Mouse (Mus musculus) lung, embryonic 15.5 days (tissue): ENCODE results near the gene Luc7l2. TPM values are rescaled to one million over a fixed set of nuclear protein-coding genes. Genes with fewer than 3 reads are reported as not detected.
A peak's percentile ranks its signal among the peaks of the same experiment; 100 is the strongest.

ENCODE experiments used
- ATAC-seq: fragments of 200-750 bp; cut with Nextera tagmentation; 2 replicates; pipeline ENCODE4 v1.8.0; 2017; ENCODE audit warnings: moderate number of reproducible peaks, borderline replicate concordance; ENCODE audit not compliant: low FRiP score, low TSS enrichment; ENCODE audit errors: extremely low read depth
- H3K27ac ChIP-seq: fragments of 300-500 bp; sonication (generic); 2 replicates; pipeline ENCODE4 v1.5.1; 2015; ENCODE audit warnings: moderate library complexity, mild to moderate bottlenecking, inconsistent platforms
- H3K27me3 ChIP-seq: fragments of 300-500 bp; sonication (generic); 2 replicates; pipeline ENCODE4 v1.6.1; 2015; ENCODE audit warnings: inconsistent platforms
- H3K36me3 ChIP-seq: fragments of 300-500 bp; sonication (generic); 2 replicates; pipeline ENCODE4 v1.6.1; 2015; ENCODE audit warnings: inconsistent platforms
- H3K4me1 ChIP-seq: fragments of 300-500 bp; sonication (generic); 2 replicates; pipeline ENCODE4 v1.6.1; 2015; ENCODE audit warnings: inconsistent platforms
- H3K4me2 ChIP-seq: fragments of 300-500 bp; sonication (generic); 2 replicates; pipeline ENCODE4 v1.6.1; 2015; ENCODE audit warnings: inconsistent platforms, mild to moderate bottlenecking, moderate library complexity
- H3K4me3 ChIP-seq: fragments of 300-500 bp; sonication (generic); 2 replicates; pipeline ENCODE4 v1.5.1; 2015; ENCODE audit warnings: mild to moderate bottlenecking, inconsistent platforms
- H3K9ac ChIP-seq: fragments of 300-500 bp; sonication (generic); 2 replicates; pipeline ENCODE4 v1.6.1; 2015; ENCODE audit warnings: inconsistent platforms
- H3K9me3 ChIP-seq: fragments of 300-500 bp; sonication (generic); 2 replicates; pipeline ENCODE4 v1.6.1; 2016; ENCODE audit warnings: inconsistent platforms
- WGBS: fragments of 180-500 bp; shearing (Covaris S2); methylation state at CpG from one replicate; pipeline ENCODE4 v1.1.7; 2015; 5-methylcytosine and 5-hydroxymethylcytosine counted together
- polyA plus RNA-seq: library from polyadenylated mRNA; unstranded; fragments of >200 nt; fragmentation: Nextera tagmentation; extraction: Ambion mirVana; gene quantifications from 2 replicates; pipeline ENCODE4 v1.2.1, GENCODE M21; 2015

Luc7l2 gene
- 29.0 and 35.8 TPM in 2 replicates for polyA plus RNA-seq

DNA sequence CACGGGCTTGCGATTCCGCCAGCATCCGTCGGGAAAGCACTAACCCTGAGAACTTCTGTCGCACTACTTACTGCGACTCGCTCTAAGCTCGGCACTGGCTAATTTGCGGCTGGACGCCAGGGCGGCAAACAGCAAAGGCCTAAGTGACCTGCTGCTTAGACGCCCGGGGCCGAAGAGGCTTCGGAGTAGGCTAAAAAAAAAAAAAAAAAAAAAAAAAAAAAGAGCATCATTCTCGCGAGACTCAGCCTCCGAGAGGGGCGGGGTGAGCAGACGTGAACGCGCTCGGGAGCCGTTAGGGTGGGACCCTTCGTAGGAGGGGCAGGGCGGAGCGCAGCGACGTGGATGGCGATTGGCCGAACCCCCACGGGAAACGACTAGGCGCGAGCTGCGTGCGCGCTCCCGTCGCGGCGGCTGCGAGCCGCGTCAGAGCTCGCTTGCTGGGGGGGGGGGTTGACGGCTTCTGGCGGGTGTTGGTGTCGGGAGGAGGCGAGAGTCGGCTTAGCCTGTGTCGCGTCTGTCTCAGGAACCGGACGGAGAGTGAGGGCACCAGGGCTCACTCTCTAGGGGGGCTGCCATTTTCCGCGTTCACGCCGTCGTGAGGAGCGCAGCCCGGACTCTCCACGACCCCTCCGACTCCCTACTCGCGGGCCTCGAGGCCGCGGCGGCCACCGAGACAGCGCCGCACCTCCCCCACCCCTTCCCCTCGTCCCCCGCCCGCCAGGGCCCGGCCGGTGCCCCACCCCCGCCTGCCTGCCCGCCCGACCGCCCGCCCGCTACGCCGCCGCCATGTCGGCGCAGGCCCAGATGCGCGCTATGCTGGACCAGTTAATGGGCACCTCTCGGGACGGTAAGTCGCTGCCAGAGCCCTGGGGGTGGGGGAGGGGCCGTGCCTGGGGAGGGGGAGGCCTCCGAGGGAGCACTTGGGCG, at the start of gene Luc7l2:
TSS of gene Luc7l2 (plus strand) at position 273 of the 927 bp plus-strand sequence.
- H3K9ac ChIP-seq = peak within 1 kb of the TSS; percentile 85
- peak within 1 kb of the TSS; percentile 82 for H3K4me3 ChIP-seq
- peaks cover 18% of the 10 kb centered on the region for H3K4me1 ChIP-seq
- H3K4me2 ChIP-seq = peak within 1 kb of the TSS; percentile 68
- peaks cover 8% of the 10 kb centered on the region; the same call in 1 of the 2 replicates for H3K36me3 ChIP-seq
- no peaks in the 10 kb centered on the region for H3K9me3 ChIP-seq
- no peaks in the 10 kb centered on the region for H3K27me3 ChIP-seq
- WGBS = 0% methylated on average over 68 of the region's 98 CpGs
- peak within 1 kb of the TSS; percentile 98 for H3K27ac ChIP-seq
- peak; percentile 93 for ATAC-seq

DNA sequence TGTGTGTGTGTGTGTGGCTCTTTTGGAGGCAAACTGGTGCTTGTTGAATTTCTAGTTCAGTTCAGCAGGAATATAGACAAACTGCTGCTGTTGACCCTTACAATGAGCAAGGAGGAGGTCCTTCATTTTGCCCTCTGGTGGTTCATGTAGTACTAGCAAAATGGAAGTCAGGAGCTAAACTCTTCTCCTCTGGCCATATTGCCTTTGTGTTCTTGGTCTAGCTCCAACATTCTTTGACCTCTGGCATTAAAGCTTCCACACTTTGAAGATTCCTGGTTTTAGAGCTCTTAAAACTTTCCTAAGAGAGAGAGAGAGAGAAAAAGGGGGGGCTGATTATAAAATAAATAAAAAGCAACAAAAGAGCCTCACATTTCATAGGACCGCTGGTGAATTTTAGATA, 39.0 kb upstream of the Luc7l2 start:
- Histone ChIP-seq H3K9me3 (no peaks in the 10 kb centered on the region), H3K27me3 (no peaks in the 10 kb centered on the region), H3K9ac (no peak overlapping the region), H3K4me1 (no peaks in the 10 kb centered on the region), H3K4me3 (no peak overlapping the region), H3K4me2 (no peak overlapping the region), H3K27ac (no peak overlapping the region), H3K36me3 (no peaks in the 10 kb centered on the region)
- WGBS = 94% methylated on average over 1 of the region's 1 CpGs
- no peak for ATAC-seq

DNA sequence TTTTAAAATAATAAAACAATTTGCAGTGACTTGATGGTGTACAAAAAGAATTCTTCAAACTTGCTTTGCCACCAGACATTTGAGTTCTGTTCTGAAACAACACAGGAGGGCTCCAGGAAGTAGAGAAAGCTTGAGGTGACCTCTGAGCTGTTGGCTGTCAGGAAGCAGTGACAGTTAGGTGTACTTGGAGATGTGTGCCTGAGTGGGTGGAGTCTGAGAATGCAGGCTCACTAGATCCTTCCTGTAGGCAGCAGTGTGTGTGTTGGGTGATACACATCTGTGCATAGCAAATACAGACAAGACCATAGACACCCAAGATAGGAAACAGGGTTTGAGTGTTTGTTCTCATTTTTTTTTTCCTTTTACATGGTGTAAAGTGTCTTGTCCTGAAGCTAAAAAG, 38.3 kb upstream of the Luc7l2 start:
- Histone ChIP-seq H3K36me3 (no peaks in the 10 kb centered on the region), H3K27me3 (no peaks in the 10 kb centered on the region), H3K27ac (no peak overlapping the region), H3K9ac (no peak overlapping the region), H3K4me3 (no peak overlapping the region), H3K4me2 (no peak overlapping the region), H3K9me3 (no peaks in the 10 kb centered on the region), H3K4me1 (no peaks in the 10 kb centered on the region)
- no peak for ATAC-seq

DNA sequence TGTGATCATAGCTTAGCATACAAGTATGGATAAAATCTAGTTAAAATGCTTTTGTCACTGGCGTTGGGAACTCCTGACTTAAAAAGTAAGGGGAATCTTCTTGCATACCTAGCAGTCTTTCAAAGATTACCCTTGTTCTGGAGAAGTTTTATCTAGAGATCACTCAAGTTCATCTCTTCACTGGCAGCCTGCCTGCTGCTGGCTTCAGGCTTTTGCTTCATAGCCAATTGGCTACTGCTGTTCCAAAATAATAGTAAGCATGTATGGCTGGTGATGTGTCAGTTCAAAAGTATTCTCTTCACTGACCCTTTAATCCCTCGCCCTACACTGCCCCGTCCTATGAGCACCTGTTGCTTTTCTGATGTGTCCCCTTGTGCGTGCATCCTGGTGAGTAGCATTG, 35.9 kb upstream of the Luc7l2 start:
- Histone ChIP-seq H3K27ac (no peak overlapping the region), H3K4me3 (no peak overlapping the region), H3K9me3 (no peaks in the 10 kb centered on the region), H3K4me2 (no peak overlapping the region), H3K27me3 (no peaks in the 10 kb centered on the region), H3K36me3 (no peaks in the 10 kb centered on the region), H3K9ac (no peak overlapping the region), H3K4me1 (no peaks in the 10 kb centered on the region)
- 89% methylated on average over 4 of the region's 4 CpGs for WGBS
- no peak for ATAC-seq

DNA sequence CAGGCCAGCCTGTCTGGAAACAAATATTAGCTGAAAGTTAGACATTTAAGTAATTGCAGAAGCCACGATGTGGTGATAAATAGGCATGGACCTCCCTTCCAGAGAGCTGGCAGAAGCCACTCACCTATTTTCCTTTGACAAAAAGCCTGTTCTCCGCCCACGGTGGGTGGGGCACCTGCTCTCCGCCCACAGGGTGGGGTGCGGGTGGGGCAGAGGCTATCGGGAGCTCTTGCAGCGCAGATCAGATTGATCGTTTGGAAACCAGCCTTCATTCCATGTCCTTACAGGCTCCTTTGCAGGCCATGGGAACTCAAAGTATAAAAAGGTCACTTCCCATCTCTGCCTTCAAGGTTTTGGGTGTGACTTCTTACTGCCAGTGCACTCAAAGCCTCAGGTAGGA, 27.3 kb upstream of the Luc7l2 start:
- no peaks in the 10 kb centered on the region for H3K4me1 ChIP-seq
- no peaks in the 10 kb centered on the region for H3K9me3 ChIP-seq
- H3K9ac ChIP-seq = no peak overlapping the region
- 18% methylated on average over 8 of the region's 8 CpGs for WGBS
- no peak overlapping the region for H3K4me3 ChIP-seq
- peak overlapping the region; percentile 19; the same call in 1 of the 2 replicates for H3K4me2 ChIP-seq
- H3K36me3 ChIP-seq = no peaks in the 10 kb centered on the region
- H3K27ac ChIP-seq = no peak overlapping the region
- H3K27me3 ChIP-seq = no peaks in the 10 kb centered on the region
- no peak for ATAC-seq

DNA sequence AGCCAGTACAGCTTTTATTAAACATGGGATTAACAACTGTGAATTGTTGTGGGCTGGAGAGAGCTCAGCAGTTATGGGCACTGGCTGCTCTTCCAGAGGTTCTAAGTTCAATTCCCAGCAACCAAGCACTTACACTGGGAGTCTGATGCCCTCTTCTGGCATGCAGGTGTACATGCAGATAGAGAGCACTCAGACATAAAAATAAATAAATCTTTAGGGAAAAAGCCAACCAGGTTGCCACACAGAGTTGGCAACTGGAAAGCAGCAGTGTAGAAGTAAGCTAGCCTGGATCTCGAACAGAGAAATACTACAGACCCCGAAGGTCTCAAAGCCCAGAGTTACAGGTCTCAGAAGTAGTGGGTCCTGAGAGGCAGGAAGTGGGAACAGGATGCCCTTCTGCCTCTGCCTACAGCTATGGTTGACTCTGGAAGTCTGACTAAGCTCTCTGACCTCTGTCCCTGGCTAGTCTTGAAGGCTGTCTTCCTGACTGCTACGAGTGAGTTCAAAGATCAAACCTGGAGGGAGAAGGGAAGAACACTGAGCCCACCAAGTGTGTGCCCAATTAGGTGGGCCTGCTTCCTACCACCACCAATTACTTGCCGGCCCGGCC, 19.8 kb upstream of the Luc7l2 start:
- Histone ChIP-seq H3K27me3 (no peaks in the 10 kb centered on the region), H3K4me3 (no peak overlapping the region), H3K4me1 (peaks cover 14% of the 10 kb centered on the region; the same call in 1 of the 2 replicates), H3K27ac (no peak overlapping the region), H3K36me3 (no peaks in the 10 kb centered on the region), H3K4me2 (no peak overlapping the region), H3K9me3 (no peaks in the 10 kb centered on the region), H3K9ac (no peak overlapping the region)
- no peak for ATAC-seq
- WGBS = 58% methylated on average over 5 of the region's 5 CpGs

DNA sequence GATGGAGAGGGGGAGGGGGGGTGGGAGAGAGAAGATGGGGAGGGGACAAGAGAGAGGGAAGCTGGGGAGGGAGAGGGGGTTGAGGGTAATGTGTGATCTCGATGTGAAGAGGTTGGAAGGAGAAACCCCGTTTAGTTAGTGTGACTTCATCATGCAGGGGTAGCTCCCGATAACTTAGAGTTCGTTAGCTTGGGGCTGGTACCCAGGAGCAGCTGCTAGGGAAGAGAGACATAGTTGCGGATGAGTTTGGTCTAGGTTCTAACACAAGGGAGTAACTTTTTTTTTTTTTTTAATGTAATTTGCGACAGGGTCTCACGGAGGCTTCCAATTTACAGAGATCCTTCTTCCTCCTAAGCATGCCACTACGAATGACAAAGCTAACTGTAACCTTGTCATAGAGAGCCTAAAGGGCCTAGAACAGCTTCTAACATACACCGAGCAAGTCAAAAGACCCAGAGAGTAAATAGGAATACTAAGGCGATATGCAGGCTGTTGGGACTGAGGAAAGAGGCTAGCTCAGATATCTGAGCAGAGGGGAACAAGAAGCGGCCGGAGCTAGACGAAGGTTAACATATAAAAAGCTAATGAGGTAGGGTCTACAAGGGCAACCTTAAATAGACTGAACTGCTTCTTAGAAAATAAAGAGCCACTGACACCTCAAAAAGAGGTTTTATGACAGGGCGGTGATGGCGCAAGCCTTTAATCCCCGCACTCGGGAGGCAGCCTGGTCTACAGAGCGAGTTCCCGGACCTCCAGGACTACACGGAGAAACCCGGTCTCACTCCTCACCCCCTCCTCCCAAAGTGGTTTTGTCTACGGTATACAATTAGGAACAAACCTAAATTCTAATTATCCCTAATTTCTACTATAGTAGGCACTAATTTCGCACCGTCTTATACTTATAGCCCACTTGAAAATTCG, 18.4 kb upstream of the Luc7l2 start:
- peak; percentile 51 for ATAC-seq
- Histone ChIP-seq H3K4me2 (peak overlapping the region; percentile 69), H3K36me3 (no peaks in the 10 kb centered on the region), H3K27ac (peak overlapping the region; percentile 95), H3K9me3 (no peaks in the 10 kb centered on the region), H3K4me1 (peaks cover 14% of the 10 kb centered on the region; the same call in 1 of the 2 replicates), H3K27me3 (no peaks in the 10 kb centered on the region), H3K4me3 (peak overlapping the region; percentile 98), H3K9ac (peak overlapping the region; percentile 44)
- 6% methylated on average over 25 of the region's 25 CpGs for WGBS

DNA sequence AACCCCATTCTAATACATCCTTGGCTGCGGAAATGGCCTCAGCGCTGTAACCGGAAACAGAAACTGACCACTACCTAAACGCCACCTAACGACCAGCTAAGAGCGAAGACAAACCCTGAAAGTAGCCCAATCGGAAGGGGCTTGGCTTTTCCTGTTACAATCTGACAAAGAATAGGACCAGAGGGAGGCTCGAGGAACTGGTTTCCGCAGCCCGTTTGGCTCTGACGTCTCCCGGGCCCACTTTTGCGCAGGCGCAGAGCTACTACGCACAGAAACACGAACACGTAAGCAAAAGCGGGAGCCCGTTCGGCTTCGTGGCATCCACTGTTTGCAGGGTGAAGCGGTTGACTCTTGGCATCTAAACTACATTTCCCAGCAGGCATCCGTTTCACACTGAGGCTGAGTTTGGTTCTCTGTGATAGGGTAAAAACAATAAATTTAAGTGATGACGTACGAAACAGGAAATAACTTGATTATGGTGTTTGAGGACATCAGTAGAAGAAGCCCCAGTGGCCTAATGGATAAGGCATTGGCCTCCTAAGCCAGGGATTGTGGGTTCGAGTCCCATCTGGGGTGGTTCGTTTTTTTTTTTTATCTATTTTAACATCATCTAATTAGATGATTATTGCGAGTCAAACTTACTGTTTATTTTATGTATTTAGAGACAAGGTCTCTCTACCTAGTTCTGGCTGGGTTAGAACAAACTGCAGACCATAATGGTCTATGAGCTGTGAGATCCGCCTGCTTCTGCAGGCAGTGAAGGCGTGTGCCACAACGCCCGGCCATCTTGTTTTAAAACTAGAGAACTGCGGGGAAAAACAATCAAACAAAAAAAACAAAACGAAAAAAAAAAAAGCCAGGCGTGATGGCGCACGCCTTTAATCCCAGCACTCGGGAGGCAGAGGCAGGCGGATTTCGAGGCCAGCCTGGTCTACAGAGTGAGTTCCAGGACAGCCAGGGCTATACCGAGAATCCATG, 17.4 kb upstream of the Luc7l2 start, which contains the start of gene Fmc1:
TSS of gene Fmc1 (plus strand) at position 75 of the 978 bp plus-strand sequence.
- Histone ChIP-seq H3K36me3 (no peaks in the 10 kb centered on the region), H3K27ac (peak within 1 kb of the TSS; percentile 95), H3K9me3 (no peaks in the 10 kb centered on the region), H3K27me3 (no peaks in the 10 kb centered on the region), H3K9ac (peak within 1 kb of the TSS; percentile 44), H3K4me2 (peak within 1 kb of the TSS; percentile 69), H3K4me3 (peak within 1 kb of the TSS; percentile 98), H3K4me1 (peaks cover 14% of the 10 kb centered on the region; the same call in 1 of the 2 replicates)
- WGBS = 3% methylated on average over 41 of the region's 41 CpGs
- ATAC-seq = peak; percentile 92

DNA sequence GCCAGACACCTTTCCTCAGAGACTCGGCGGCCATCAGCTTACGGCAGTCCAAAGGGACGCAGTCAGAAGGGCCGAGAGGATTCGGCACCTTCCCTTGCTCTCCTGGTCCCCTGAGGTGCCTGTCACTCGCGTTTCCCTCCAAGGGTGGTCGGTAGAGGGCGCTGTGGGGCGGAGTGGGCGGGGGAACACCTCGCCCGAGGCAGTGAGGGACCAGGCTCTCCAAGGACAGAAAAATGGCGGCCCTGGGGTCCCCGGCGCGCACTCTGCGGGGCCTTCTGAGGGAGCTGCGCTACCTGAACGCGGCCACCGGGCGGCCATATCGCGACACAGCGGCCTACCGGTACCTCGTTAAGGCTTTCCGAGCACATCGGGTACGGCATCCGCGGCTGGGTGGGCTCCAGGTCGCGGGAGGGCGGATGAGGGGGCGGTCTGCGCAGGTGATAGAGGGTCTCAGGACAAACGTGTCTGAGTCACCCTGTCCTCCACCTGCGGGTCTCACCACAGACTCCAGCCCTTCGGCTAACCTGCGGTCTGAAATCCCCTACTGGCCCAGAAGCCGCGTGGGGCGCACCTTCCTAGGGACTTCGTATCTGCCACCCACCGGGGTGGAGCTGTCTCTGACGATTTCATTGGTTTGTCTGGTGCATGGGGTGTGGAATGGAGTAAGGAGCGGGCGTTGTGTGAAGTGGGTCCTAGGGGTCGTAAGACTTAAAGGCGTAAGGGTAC, 16.3 kb upstream of the Luc7l2 start:
- Histone ChIP-seq H3K4me1 (peaks cover 14% of the 10 kb centered on the region; the same call in 1 of the 2 replicates), H3K4me3 (peak overlapping the region; percentile 98), H3K9ac (peak overlapping the region; percentile 95), H3K27ac (peak overlapping the region; percentile 95), H3K27me3 (no peaks in the 10 kb centered on the region), H3K4me2 (peak overlapping the region; percentile 69), H3K9me3 (no peaks in the 10 kb centered on the region), H3K36me3 (peaks cover 1% of the 10 kb centered on the region; the same call in 1 of the 2 replicates)
- ATAC-seq = peak; percentile 74
- WGBS = under 1% methylated on average over 53 of the region's 53 CpGs

DNA sequence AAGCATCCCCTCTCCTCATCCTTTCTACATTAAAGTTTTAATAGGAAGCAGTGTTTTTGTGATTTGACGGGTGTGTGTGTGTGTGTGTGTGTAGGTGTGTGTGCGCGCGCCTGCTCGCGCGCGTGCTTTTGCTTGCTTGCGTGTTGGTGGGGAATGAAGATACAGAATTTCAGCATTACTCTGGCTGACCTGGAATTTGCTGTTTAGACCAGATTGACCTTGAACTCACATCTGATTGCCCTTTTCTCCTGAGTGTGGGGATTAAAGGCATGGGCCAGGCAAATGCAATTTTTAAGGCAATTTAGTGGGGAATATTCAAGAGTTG, 15.8 kb upstream of the Luc7l2 start:
- no peaks in the 10 kb centered on the region for H3K9me3 ChIP-seq
- peak overlapping the region; percentile 95 for H3K27ac ChIP-seq
- peak overlapping the region; percentile 98 for H3K4me3 ChIP-seq
- H3K4me1 ChIP-seq = peaks cover 14% of the 10 kb centered on the region; the same call in 1 of the 2 replicates
- WGBS = under 1% methylated on average over 9 of the region's 9 CpGs
- H3K27me3 ChIP-seq = no peaks in the 10 kb centered on the region
- H3K36me3 ChIP-seq = peaks cover 7% of the 10 kb centered on the region; the same call in 1 of the 2 replicates
- no peak for ATAC-seq
- H3K4me2 ChIP-seq = peak overlapping the region; percentile 69
- H3K9ac ChIP-seq = peak overlapping the region; percentile 95
